Mouse (Mus musculus) CH12.LX (cell line): Measurements from ENCODE around the gene Padi1. TPM values are rescaled to one million over a fixed set of nuclear protein-coding genes. Genes with fewer than 3 reads are reported as not detected.

Experiments used
- DNase-seq: peaks from one replicate; pipeline ENCODE4 v3.0.0-alpha.2; 2013; ENCODE audit errors: extremely low read depth
- H3K27ac ChIP-seq: 2 replicates; pipeline ENCODE4 v1.5.1; 2012; ENCODE audit warnings: low read depth, mild to moderate bottlenecking, control low read depth, moderate library complexity; ENCODE audit not compliant: insufficient read depth
- H3K27me3 ChIP-seq: replicated peaks from 2 replicates; pipeline ENCODE3; 2012; ENCODE audit warnings: inconsistent platforms
- H3K36me3 ChIP-seq, 2 experiments: replicated peaks in 1 of 2; 2 replicates each; pipeline versions ENCODE3 to v1.6.1; 2012; ENCODE audit warnings: inconsistent platforms in 1 of 2, low read length in 1 of 2, mild to moderate bottlenecking in 1 of 2, mixed read lengths in 1 of 2, moderate library complexity in 1 of 2; ENCODE audit not compliant: control insufficient read depth in 1 of 2, insufficient read depth in 1 of 2
- H3K4me1 ChIP-seq, 2 experiments: 2 replicates each; pipeline ENCODE4 v1.6.1; 2012; ENCODE audit warnings: inconsistent platforms in 1 of 2, moderate library complexity in 1 of 2; ENCODE audit not compliant: insufficient read depth in 2 of 2, control insufficient read depth in 1 of 2
- H3K4me2 ChIP-seq: 2 replicates; pipeline ENCODE4 v1.6.1; 2012; ENCODE audit warnings: low read depth, mild to moderate bottlenecking, control low read depth; ENCODE audit not compliant: poor library complexity, insufficient read depth, severe bottlenecking
- H3K4me3 ChIP-seq, 3 experiments: fragments of 150-350 bp in 1 of 3; sonication (generic) in 1 of 3; replicated peaks in 1 of 3; 2 replicates each; pipeline versions ENCODE3 to v1.5.1; 2011 to 2012; ENCODE audit warnings: low read depth in 2 of 3, low read length in 2 of 3, mild to moderate bottlenecking in 2 of 3, moderate library complexity in 2 of 3, control low read depth in 1 of 3, improper control_type of control experiment in 1 of 3, inconsistent platforms in 1 of 3, mixed read lengths in 1 of 3; ENCODE audit not compliant: poor library complexity in 1 of 3
- H3K79me2 ChIP-seq: replicated peaks from 2 replicates; pipeline ENCODE4 v1.6.1; 2012; ENCODE audit warnings: mild to moderate bottlenecking, moderate library complexity; ENCODE audit not compliant: control insufficient read depth, poor library complexity, insufficient read depth, severe bottlenecking; ENCODE audit errors: extremely low read depth
- H3K9ac ChIP-seq: 2 replicates; pipeline ENCODE4 v1.6.1; 2012; ENCODE audit warnings: low read depth, mild to moderate bottlenecking, control low read depth, moderate library complexity; ENCODE audit not compliant: insufficient read depth
- H3K9me3 ChIP-seq: replicated peaks from 2 replicates; pipeline ENCODE3; 2012; ENCODE audit warnings: low read length, inconsistent platforms, mixed read lengths
- BHLHE40 ChIP-seq: IDR thresholded peaks from 2 replicates; pipeline ENCODE4 v1.6.1; 2011; ENCODE audit warnings: mild to moderate bottlenecking, low read depth, low read length, improper control_type of control experiment
- CHD2 ChIP-seq: IDR thresholded peaks from 2 replicates; pipeline ENCODE4 v1.6.1; 2011; ENCODE audit warnings: low read length, improper control_type of control experiment
- CTCF ChIP-seq, 2 experiments: IDR thresholded peaks in 1 of 2; conservative IDR thresholded peaks in 1 of 2; 2 replicates each; pipeline ENCODE4 v1.5.1; 2011 to 2012; ENCODE audit warnings: low read depth in 2 of 2, low read length in 2 of 2, improper control_type of control experiment in 1 of 2, inconsistent platforms in 1 of 2, mild to moderate bottlenecking in 1 of 2, moderate library complexity in 1 of 2
- GABPA ChIP-seq: IDR thresholded peaks from 2 replicates; pipeline ENCODE4 v1.6.1; 2012; ENCODE audit warnings: low read depth, low read length, improper control_type of control experiment, inconsistent platforms; ENCODE audit not compliant: insufficient replicate concordance
- HCFC1 ChIP-seq: IDR thresholded peaks from 2 replicates; pipeline ENCODE4 v1.6.1; 2012; ENCODE audit warnings: low read depth, mild to moderate bottlenecking, inconsistent platforms, low read length, improper control_type of control experiment
- IRF4 ChIP-seq: IDR thresholded peaks from 2 replicates; pipeline ENCODE4 v1.6.1; 2014; ENCODE audit warnings: low read depth, mild to moderate bottlenecking, inconsistent platforms, low read length, improper control_type of control experiment
- KAT2A ChIP-seq: IDR thresholded peaks from 2 replicates; pipeline ENCODE4 v1.6.1; 2012; ENCODE audit warnings: low read length, improper control_type of control experiment, inconsistent platforms; ENCODE audit not compliant: insufficient replicate concordance
- MEF2A ChIP-seq: IDR thresholded peaks from 2 replicates; pipeline ENCODE4 v1.6.1; 2014; ENCODE audit warnings: low read depth, mild to moderate bottlenecking, inconsistent platforms, low read length, improper control_type of control experiment, borderline replicate concordance
- MYC ChIP-seq: IDR thresholded peaks from 2 replicates; pipeline ENCODE4 v1.6.1; 2011; ENCODE audit warnings: low read depth, mild to moderate bottlenecking, improper control_type of control experiment, low read length
- NRF1 ChIP-seq: IDR thresholded peaks from 2 replicates; pipeline ENCODE4 v1.6.1; 2014; ENCODE audit warnings: low read depth, mild to moderate bottlenecking, inconsistent platforms, low read length, improper control_type of control experiment, moderate library complexity
- POLR2AphosphoS2 ChIP-seq: IDR thresholded peaks from 2 replicates; pipeline ENCODE4 v1.6.1; 2011; ENCODE audit warnings: low read depth, low read length, improper control_type of control experiment
- RCOR1 ChIP-seq: conservative IDR thresholded peaks from 2 replicates; pipeline ENCODE4 v1.6.1; 2012; ENCODE audit warnings: low read depth, mild to moderate bottlenecking, inconsistent platforms, low read length, improper control_type of control experiment
- TBP ChIP-seq: conservative IDR thresholded peaks from 2 replicates; pipeline ENCODE4 v1.6.1; 2011; ENCODE audit warnings: low read depth, low read length, improper control_type of control experiment
- TCF12 ChIP-seq: IDR thresholded peaks from 2 replicates; pipeline ENCODE4 v1.6.1; 2014; ENCODE audit warnings: low read depth, mild to moderate bottlenecking, inconsistent platforms, low read length, improper control_type of control experiment
- UBTF ChIP-seq: IDR thresholded peaks from 2 replicates; pipeline ENCODE4 v1.6.1; 2012; ENCODE audit warnings: low read depth, mild to moderate bottlenecking, inconsistent platforms, low read length, improper control_type of control experiment, moderate library complexity
- USF1 ChIP-seq: IDR thresholded peaks from 2 replicates; pipeline ENCODE4 v1.6.1; 2014; ENCODE audit warnings: low read depth, mild to moderate bottlenecking, inconsistent platforms, low read length, improper control_type of control experiment
- USF2 ChIP-seq: conservative IDR thresholded peaks from 2 replicates; pipeline ENCODE4 v1.6.1; 2011; ENCODE audit warnings: low read depth, low read length, improper control_type of control experiment
- ZC3H11A ChIP-seq: IDR thresholded peaks from 2 replicates; pipeline ENCODE4 v1.6.1; 2012; ENCODE audit warnings: low read depth, mild to moderate bottlenecking, inconsistent platforms, low read length, improper control_type of control experiment
- ZMIZ1 ChIP-seq: IDR thresholded peaks from 2 replicates; pipeline ENCODE4 v1.6.1; 2012; ENCODE audit warnings: low read depth, mild to moderate bottlenecking, inconsistent platforms, low read length, improper control_type of control experiment
- ZNF384 ChIP-seq: IDR thresholded peaks from 2 replicates; pipeline ENCODE4 v1.6.1; 2012; ENCODE audit warnings: low read depth, low read length, improper control_type of control experiment, inconsistent platforms
- dilution Hi-C: fragments of 300-500 bp; cut with MboI; formaldehyde crosslinking; loops from 2 replicates; pipeline ENCODE4 v1.14.3; 2020; ENCODE audit warnings: low sequenced_read_pairs; ENCODE audit not compliant: extremely low pct_unique_long_range_greater_than_20kb, extremely low pct_ligation_motif_present
- in situ Hi-C: fragments of 300-500 bp; cut with MboI; formaldehyde crosslinking; loops from 3 replicates; pipeline ENCODE4 v1.14.3; 2019; ENCODE audit warnings: low sequenced_read_pairs, low pct_ligation_motif_present, low pct_unique_long_range_greater_than_20kb, mixed read lengths
- polyA plus RNA-seq: library from polyadenylated mRNA; unstranded; fragments of >175 nt; gene quantifications from 2 replicates; pipeline ENCODE4 v1.2.1, GENCODE M21; 2012; ENCODE audit warnings: low read depth; ENCODE audit not compliant: insufficient read length
- total RNA-seq, 2 experiments: library from RNA; depleted of rRNA; stranded (reverse); fragments of 300-350 nt in 1 of 2; fragments of >200 nt in 1 of 2; gene quantifications; 2 replicates each; pipeline ENCODE4 v1.2.3; 2012 to 2014

Gene Padi1
- total and polyA plus RNA-seq, 3 experiments: 0.04 TPM; not detected in 2

DNA sequence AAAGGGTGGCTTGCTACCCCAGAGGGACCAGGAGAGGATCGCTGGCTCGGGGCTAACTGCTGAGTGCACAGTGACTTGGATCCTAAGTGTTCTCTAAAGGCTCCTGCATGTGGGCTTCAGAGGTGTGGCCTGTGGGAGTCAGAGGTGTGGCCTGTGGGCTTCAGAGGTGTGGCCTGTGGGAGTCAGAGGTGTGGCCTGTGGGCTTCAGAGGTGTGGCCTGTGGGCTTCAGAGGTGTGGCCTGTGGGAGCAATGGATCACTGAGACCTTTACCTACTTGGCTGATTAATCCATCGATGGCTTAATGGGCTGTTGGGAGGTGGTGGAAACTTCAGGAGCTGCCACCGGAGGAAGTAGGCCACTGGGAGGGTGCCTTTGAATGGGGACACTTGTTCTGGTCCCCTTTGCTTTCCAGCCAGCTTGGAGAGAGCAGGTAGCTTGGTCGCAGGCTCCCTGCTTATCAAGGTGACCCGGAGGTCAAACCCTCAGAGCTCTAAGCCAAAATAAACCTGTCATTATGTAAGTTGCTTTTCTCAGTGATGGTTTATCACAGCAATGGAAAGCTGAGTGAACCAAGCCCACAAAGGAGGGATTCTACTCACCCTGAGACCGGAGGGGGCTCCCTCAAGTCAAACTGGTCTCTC, 14.7 kb upstream of the Padi1 start:
- peaks cover 80% of the 10 kb centered on the region for H3K27me3 ChIP-seq
- no peaks in the 10 kb centered on the region for H3K4me1 ChIP-seq
- DNase-seq: no peak
- dilution Hi-C loops (no loop called here), in situ Hi-C loops (no loop called here)
- H3K36me3 ChIP-seq: no peaks in the 10 kb centered on the region
- no peak for TF ChIP-seq ZC3H11A
- no peak for TF ChIP-seq POLR2AphosphoS2
- no peak for TF ChIP-seq NRF1
- no peak for TF ChIP-seq USF2
- TF ChIP-seq TCF12: no peak
- no peak for TF ChIP-seq ZMIZ1
- TF ChIP-seq RCOR1: no peak
- no peak for TF ChIP-seq KAT2A
- no peak for TF ChIP-seq GABPA
- no peak for TF ChIP-seq BHLHE40
- TF ChIP-seq MYC: no peak
- TF ChIP-seq ZNF384: no peak
- no peak for TF ChIP-seq CHD2
- TF ChIP-seq IRF4: no peak
- TF ChIP-seq MEF2A: no peak
- no peak for TF ChIP-seq TBP
- H3K4me3 ChIP-seq: no peak overlapping the region
- no peak overlapping the region for H3K9ac ChIP-seq
- H3K79me2 ChIP-seq: no peaks in the 10 kb centered on the region
- H3K4me2 ChIP-seq: no peak overlapping the region
- H3K27ac ChIP-seq: no peak overlapping the region
- H3K9me3 ChIP-seq: peaks cover 8% of the 10 kb centered on the region

DNA sequence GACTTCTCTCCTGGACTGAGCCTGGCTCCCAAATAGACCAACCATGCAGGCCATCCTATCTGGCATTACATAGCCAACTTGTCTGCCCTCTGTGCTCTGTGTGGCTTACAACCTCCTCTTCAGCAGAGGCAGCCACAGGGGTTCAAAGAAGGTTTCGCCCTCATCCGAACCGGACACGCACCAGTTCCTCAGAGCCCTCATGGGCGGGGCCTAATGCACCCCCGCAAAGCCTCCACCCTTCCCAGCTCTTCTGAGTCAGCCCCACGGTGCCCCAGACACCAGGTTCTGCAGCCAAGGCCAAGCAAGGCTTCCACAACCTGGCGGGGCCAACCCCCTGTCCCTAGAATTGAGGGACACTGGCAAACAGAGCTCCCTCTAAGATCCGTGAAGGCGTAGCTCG, 13.7 kb upstream of the Padi1 start:
- dilution Hi-C loops (no loop called here), in situ Hi-C loops (no loop called here)
- Histone ChIP-seq H3K9ac (no peak overlapping the region), H3K9me3 (peaks cover 8% of the 10 kb centered on the region), H3K27me3 (peaks cover 82% of the 10 kb centered on the region), H3K36me3 (no peaks in the 10 kb centered on the region), H3K4me3 (no peak overlapping the region), H3K4me2 (no peak overlapping the region), H3K79me2 (no peaks in the 10 kb centered on the region), H3K4me1 (no peaks in the 10 kb centered on the region), H3K27ac (no peak overlapping the region)
- no peak for DNase-seq
- TF ChIP-seq USF1: no peak
- no peak for TF ChIP-seq HCFC1
- no peak for TF ChIP-seq UBTF
- TF ChIP-seq ZNF384: no peak
- TF ChIP-seq CTCF (conservative IDR thresholded peaks at IDR 0.05 in 1 of 2, IDR thresholded peaks at IDR 0.05 in 1 of 2; ENCODE audit: low read depth in 2 of 2, low read length in 2 of 2): no peak
- TF ChIP-seq IRF4: no peak
